9 mouse cellular contexts compared by ENCODE assay signal in the genomic region with DNA sequence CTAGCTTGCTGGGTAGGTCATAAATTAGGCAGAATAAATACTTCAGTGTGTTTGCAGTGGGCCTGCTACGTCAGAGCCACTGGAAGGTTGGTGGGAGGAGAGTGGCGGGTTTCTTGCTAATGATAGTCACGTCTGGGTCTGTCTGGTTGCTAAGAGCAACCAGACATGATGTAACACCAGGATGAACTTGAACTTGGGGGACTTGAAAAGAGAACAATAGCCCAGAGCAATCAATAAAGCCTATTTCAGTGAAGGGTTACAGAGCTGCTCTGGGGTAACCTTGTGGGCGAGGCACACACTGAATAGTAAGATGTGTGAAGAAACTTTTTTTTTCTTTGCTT.
DNase-seq lines count a peak whose midpoint lies in the region; ATAC-seq and TF ChIP-seq lines count a peak whose summit lies in the region.
"Had no signal": no experiment of that assay in that cellular context is flagged by ENCODE, and none has a peak within 500 bp of the region (broad histone marks: within the 10 kb centered on the region; RNA-seq: fewer than 3 reads in every experiment).

No protein-coding gene starts in this region.

- peak; percentile 19 for DNase-seq in left cerebral cortex, adult 11 months (ENCODE audit: low spot score)
- DNase-seq in left cerebral cortex, adult 18-20 months (ENCODE audit: low spot score in 2 of 2), result no peak
- DNase-seq in hindbrain, postnatal 0 days (ENCODE audit: low spot score), result peak; percentile 79
- peak; percentile 85 for DNase-seq in midbrain, embryonic 14.5 days
- DNase-seq in thymus, postnatal 25 days, result no peak
- DNase-seq in ovary, adult 18-20 months (ENCODE audit: low spot score), result no peak

- H3K9me3 ChIP-seq in embryonic facial prominence, embryonic 13.5 days, result no peaks in the 10 kb centered on the region
- H3K9me3 ChIP-seq in hindbrain, postnatal 0 days (ENCODE audit: low read length), result no peaks in the 10 kb centered on the region
- no peaks in the 10 kb centered on the region for H3K9me3 ChIP-seq in midbrain, embryonic 14.5 days (ENCODE audit: control insufficient read depth, low read length)

- peak; percentile 69; the same call in 1 of the 2 replicates for ATAC-seq in embryonic facial prominence, embryonic 13.5 days (ENCODE audit: insufficient number of reproducible peaks, insufficient read depth, low FRiP score, low TSS enrichment, low read depth)
- ATAC-seq in hindbrain, postnatal 0 days, result peak; percentile 93
- peak; percentile 88 for ATAC-seq in midbrain, embryonic 14.5 days (ENCODE audit: low FRiP score, low TSS enrichment)
- ATAC-seq in erythroid progenitor cell, adult 5-6 weeks (replicated peaks; ENCODE audit: low FRiP score, poor library complexity, severe bottlenecking), result no peak

- no peak for TF ChIP-seq CTCF in hindbrain, postnatal 0 days (IDR thresholded peaks at IDR 0.05; ENCODE audit: low read depth)

- H3K27ac ChIP-seq in embryonic facial prominence, embryonic 13.5 days, result peak overlapping the region; percentile 79
- peak overlapping the region; percentile 74 for H3K27ac ChIP-seq in hindbrain, postnatal 0 days
- peak overlapping the region; percentile 87 for H3K27ac ChIP-seq in midbrain, embryonic 14.5 days (replicated peaks; ENCODE audit: low read depth, low read length)
- H3K27ac ChIP-seq: liver, embryonic 14.5 days had no signal

- no peaks in the 10 kb centered on the region for H3K27me3 ChIP-seq in embryonic facial prominence, embryonic 13.5 days
- no peaks in the 10 kb centered on the region for H3K27me3 ChIP-seq in hindbrain, postnatal 0 days (ENCODE audit: insufficient read depth, low read length)
- H3K27me3 ChIP-seq in midbrain, embryonic 14.5 days (ENCODE audit: control insufficient read depth, insufficient read depth, low read length), result no peaks in the 10 kb centered on the region

- H3K9ac ChIP-seq in embryonic facial prominence, embryonic 13.5 days, result no peak overlapping the region
- H3K9ac ChIP-seq in hindbrain, postnatal 0 days (replicated peaks; ENCODE audit: low read length), result no peak overlapping the region
- no peak overlapping the region for H3K9ac ChIP-seq in midbrain, embryonic 14.5 days (replicated peaks; ENCODE audit: low read length)
- H3K9ac ChIP-seq: liver, embryonic 14.5 days had no signal

- no peak overlapping the region for H3K4me3 ChIP-seq in embryonic facial prominence, embryonic 13.5 days
- no peak overlapping the region for H3K4me3 ChIP-seq in hindbrain, postnatal 0 days (ENCODE audit: low read length)
- H3K4me3 ChIP-seq in midbrain, embryonic 14.5 days (replicated peaks; ENCODE audit: low read depth, low read length), result no peak overlapping the region

- peaks cover 54% of the 10 kb centered on the region for H3K4me1 ChIP-seq in embryonic facial prominence, embryonic 13.5 days
- H3K4me1 ChIP-seq in hindbrain, postnatal 0 days (ENCODE audit: insufficient read depth, low read length), result peaks cover 14% of the 10 kb centered on the region
- peaks cover 44% of the 10 kb centered on the region for H3K4me1 ChIP-seq in midbrain, embryonic 14.5 days (ENCODE audit: control insufficient read depth, insufficient read depth, low read length)

- 15% methylated on average over 4 of the region's 4 CpGs for WGBS in embryonic facial prominence, embryonic 13.5 days
- 13% methylated on average over 4 of the region's 4 CpGs for WGBS in hindbrain, postnatal 0 days
- under 1% methylated on average over 4 of the region's 4 CpGs for WGBS in midbrain, embryonic 14.5 days

- H3K4me2 ChIP-seq in embryonic facial prominence, embryonic 13.5 days, result peak overlapping the region; percentile 26
- peak overlapping the region; percentile 16 for H3K4me2 ChIP-seq in hindbrain, postnatal 0 days (ENCODE audit: low read depth, low read length)
- H3K4me2 ChIP-seq in midbrain, embryonic 14.5 days (ENCODE audit: low read length), result peak overlapping the region; percentile 27

- H3K36me3 ChIP-seq in embryonic facial prominence, embryonic 13.5 days, result 0 out of 2 replicates have a peak, but pooled peaks cover 2% of the 10 kb centered on the region
- no peaks in the 10 kb centered on the region for H3K36me3 ChIP-seq in hindbrain, postnatal 0 days (ENCODE audit: insufficient read depth, low read length)
- no peaks in the 10 kb centered on the region for H3K36me3 ChIP-seq in midbrain, embryonic 14.5 days (ENCODE audit: control insufficient read depth, insufficient read depth, low read length)

Comparison
In these comparisons a context has a peak if more than half of its experiments do, and no peak if none do; other contexts are left out.
1. DNase-seq: peak in left cerebral cortex, adult 11 months (single experiment), hindbrain, postnatal 0 days (single experiment) and midbrain, embryonic 14.5 days (single experiment); none in left cerebral cortex, adult 18-20 months (0 of 2), thymus, postnatal 25 days (single experiment) and ovary, adult 18-20 months (single experiment).
2. Peak in every context shown above with its lines, with median percentiles within 50 percentile points of each other: H3K27ac ChIP-seq and H3K4me2 ChIP-seq.